Mouse (Mus musculus) R1 (cell line): ENCODE measurements at regions not wholly inside any gene's neighbourhood (a gene's known extent, or its start where the extent isn't known, plus 50 kb on each side); places are given as distances from the start of the nearest gene placed in this dataset.

Source experiments
- DNase-seq: peaks from one replicate; pipeline ENCODE4 v3.0.0-alpha.2; 2018; ENCODE audit warnings: low read depth, low spot score

- no peak for DNase-seq
Measured at GRCm38 (mm10) chr1:92341846-92342540, 131.7 kb downstream of the Ndufa10 start.

GRCm38 (mm10) chr1:92340644-92341043 lies 133.0 kb downstream of the Ndufa10 start:
- no peak for DNase-seq

- no peak for DNase-seq
Measured at GRCm38 (mm10) chr1:92338589-92338988, 135.1 kb downstream of the Ndufa10 start.

GRCm38 (mm10) chr1:92337450-92337849 lies 136.2 kb downstream of the Ndufa10 start:
- DNase-seq, result no peak

GRCm38 (mm10) chr1:92332248-92332584 lies 136.7 kb upstream of the Hdac4 start:
- DNase-seq, result no peak

- DNase-seq, result no peak
Measured at GRCm38 (mm10) chr1:92331559-92332247, 136.2 kb upstream of the Hdac4 start.

- DNase-seq, result no peak
Measured at GRCm38 (mm10) chr1:92330181-92330580, 134.7 kb upstream of the Hdac4 start.

- no peak for DNase-seq
Measured at GRCm38 (mm10) chr1:92329491-92329890, 134.0 kb upstream of the Hdac4 start.

GRCm38 (mm10) chr1:92327141-92327540 lies 131.6 kb upstream of the Hdac4 start:
- no peak for DNase-seq

- peak; percentile 13 for DNase-seq
Measured at GRCm38 (mm10) chr1:92325281-92325680, 129.8 kb upstream of the Hdac4 start.

GRCm38 (mm10) chr1:92324091-92324950 lies 128.8 kb upstream of the Hdac4 start:
- peak; percentile 55 for DNase-seq

GRCm38 (mm10) chr1:92317131-92317530 lies 121.6 kb upstream of the Hdac4 start:
- DNase-seq, result peak; percentile 65

GRCm38 (mm10) chr1:92316191-92316723 lies 120.8 kb upstream of the Hdac4 start:
- peak; percentile 66 for DNase-seq

GRCm38 (mm10) chr1:92313001-92313597 lies 117.6 kb upstream of the Hdac4 start:
- no peak for DNase-seq

- no peak for DNase-seq
Measured at GRCm38 (mm10) chr1:92309883-92310282, 114.4 kb upstream of the Hdac4 start.

- DNase-seq, result no peak
Measured at GRCm38 (mm10) chr1:92309381-92309780, 113.9 kb upstream of the Hdac4 start.

GRCm38 (mm10) chr1:92308537-92308936 lies 113.0 kb upstream of the Hdac4 start:
- no peak for DNase-seq

GRCm38 (mm10) chr1:92306042-92306441 lies 110.5 kb upstream of the Hdac4 start:
- DNase-seq, result no peak

- no peak for DNase-seq
Measured at GRCm38 (mm10) chr1:92299041-92299440, 103.5 kb upstream of the Hdac4 start.

- no peak for DNase-seq
Measured at GRCm38 (mm10) chr1:92292681-92293380, 97.3 kb upstream of the Hdac4 start.

GRCm38 (mm10) chr1:92286966-92287342 lies 91.5 kb upstream of the Hdac4 start:
- DNase-seq, result no peak
